Mouse (Mus musculus) layer of hippocampus, postnatal 14 days (tissue): ENCODE data around the gene Igsf11. TPM values are rescaled to one million over a fixed set of nuclear protein-coding genes. Genes with fewer than 3 reads are reported as not detected.
A peak's percentile ranks its signal among the peaks of the same experiment; 100 is the strongest.

ENCODE experiments used
- DNase-seq, 2 experiments: peaks; one replicate each; pipeline ENCODE4 v3.0.0; 2021 to 2022; ENCODE audit warnings: low spot score in 2 of 2, mixed read lengths in 1 of 2
- total RNA-seq, 2 experiments: library from RNA; stranded (reverse); gene quantifications; 2 replicates each; pipeline ENCODE4 v1.2.3; 2021

Igsf11 gene
- total RNA-seq, 2 experiments from 2014 or later: 37.0 to 37.1 TPM

DNA sequence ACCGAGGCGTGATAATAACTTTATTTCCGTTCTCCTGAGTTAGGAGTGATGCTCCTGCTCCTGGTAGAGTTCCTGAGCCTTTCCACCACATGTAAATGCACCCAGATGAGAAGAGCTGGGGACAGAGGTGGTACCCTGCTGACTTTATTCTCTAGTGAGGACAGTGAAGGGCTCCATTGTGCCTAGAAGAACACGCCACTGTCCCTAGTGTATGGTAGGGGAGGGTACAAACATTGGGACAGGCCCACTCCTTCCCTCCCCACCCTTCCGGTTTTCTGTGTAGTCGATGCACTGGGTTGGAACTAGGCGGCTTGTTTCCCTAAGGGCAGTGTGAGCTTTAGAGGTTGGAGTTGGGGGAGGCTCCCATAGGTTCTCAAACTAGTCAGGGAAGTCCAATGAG, 36.3 kb downstream of the Igsf11 start:
- DNase-seq: no peak

GRCm38 (mm10) chr16:38931519-38931918, 39.0 kb downstream of the Igsf11 start:
- DNase-seq: no peak

DNA sequence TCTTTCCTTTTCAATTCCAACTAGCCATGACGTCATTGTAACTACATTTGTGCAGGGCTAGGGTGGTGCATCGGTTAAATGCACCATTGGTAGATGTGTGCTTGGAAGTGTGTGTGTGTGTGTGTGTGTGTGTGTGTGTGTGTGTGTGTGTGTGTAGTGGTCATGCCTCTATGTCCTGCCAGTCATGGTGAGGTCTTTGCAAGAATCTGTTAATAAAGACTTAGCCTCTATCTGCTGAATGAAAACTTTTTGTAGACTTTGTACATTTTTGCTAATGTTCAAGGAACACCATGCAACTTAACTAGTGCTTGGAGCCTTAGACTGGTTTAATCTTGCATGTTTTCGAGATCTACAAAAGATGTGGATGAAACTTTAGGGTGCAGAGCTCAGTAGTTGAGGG, 48.3 kb downstream of the Igsf11 start:
- DNase-seq: no peak

DNA sequence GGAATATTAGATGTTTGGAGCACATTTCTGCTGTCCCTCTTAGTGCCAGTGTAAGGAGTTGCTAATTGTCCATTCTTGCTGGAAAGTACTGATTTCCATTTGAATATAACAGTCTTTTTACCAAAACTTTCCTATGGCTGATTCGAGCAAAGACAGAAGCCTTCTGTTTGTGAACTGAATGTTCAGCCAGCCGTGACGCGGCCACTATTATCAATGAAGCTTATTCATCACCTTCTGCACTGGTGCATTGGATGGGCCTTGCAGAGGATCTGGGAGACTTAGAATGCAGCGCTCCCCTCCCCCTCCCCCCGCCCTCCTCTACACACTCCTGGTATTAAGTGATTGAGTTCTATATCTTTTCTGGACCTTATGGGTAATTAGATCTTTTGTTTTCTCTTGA, 48.8 kb downstream of the Igsf11 start:
- DNase-seq: peak in 1 of 2 experiments; percentile 89

DNA sequence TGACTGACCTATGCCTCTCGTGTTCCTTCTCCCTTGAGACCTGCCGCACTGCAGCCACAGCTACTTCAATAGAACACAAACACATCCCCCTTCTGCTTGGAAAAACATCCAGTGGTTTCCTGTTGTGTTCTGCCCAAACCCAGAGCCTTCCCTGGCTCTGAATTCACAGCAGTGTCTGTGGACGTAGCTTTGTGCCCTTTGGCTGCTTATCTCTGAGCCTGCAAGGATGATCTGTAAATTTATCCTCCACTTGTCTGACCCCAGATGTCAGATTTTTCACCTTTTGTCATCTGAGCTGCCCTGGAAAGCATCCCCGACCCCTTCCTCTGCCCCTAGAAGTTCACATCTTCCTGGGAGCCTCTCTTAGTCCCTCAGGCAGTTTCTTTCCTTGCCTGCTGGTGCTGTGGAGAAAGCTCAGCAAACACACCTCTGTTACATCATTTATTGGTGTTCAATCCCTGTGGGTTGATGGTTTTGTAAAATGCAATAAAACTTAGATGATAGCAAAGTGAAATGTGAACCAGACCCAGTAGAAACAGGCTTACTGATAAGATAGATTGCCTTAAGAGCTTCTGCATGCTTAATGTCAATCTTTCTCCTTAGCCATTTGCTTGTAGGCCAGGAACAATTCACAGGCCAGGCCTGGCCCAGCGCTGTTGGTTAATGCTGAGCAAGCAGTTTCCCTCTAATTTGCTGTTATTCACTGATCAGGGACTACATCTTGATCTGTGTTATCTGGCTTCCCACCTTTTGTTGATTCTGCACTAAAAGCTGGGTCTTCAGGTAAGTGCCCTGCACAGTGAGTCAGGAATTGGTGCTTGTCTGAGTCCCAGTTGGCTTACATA, 51.5 kb downstream of the Igsf11 start:
- DNase-seq: no peak

DNA sequence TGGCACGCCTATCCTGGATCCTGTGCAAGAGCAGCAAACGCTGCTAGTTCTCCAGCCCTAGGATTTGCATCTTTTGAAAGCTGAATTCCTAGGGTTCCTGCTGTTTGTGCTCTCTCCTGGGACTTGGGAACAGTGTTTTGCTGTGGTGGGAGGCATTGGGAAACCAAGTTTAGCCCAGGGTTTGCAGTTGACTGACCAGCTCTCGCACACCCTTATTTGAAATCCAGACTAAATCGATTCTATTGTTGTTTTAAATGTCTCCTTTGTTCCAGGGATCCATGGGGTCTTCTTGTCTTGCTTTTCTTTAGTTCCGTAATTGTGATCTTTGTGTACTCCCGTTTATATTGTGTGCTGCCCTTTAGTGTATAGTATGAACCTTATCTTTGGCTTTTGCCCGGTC, 52.6 kb downstream of the Igsf11 start:
- no peak for DNase-seq

DNA sequence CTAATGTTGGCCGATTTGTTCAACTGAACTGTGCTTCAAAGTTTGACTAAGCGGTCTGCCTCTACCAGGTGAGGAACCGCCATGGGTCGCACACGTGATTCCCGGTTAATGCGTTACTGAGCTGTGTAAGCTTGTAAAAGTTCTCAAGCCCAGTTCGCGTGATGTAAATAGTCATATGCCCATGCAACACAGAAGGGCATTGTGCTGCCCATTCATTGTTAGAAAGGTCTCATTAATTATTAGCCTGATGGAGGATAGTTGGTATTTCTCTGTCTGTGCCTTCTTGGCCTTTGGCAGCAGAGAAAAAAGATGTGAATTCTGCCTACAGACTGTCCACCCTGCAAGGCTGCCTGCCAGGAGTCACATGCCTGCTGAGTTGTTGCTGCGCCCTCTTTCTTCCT, 53.1 kb downstream of the Igsf11 start:
- no peak for DNase-seq

DNA sequence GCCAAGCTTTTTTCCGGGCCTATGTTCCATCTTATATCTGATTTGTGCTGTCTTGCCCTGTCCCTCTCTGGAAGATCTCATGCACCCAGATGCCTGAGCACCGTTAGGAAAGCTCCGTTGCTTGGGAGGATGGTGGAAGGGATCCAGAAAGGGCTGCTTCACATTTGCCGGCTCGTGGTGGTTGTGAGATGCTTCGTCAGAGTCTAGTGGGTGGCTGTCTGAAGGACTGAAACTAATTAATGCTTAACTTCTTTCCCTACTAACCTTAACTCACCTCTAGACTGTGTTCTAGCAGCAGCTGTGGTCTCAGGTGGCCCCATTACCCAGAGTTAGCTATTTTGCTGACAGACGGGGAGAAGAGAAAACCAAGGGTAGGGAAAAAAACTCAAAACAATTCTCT, 54.0 kb downstream of the Igsf11 start:
- DNase-seq: no peak

DNA sequence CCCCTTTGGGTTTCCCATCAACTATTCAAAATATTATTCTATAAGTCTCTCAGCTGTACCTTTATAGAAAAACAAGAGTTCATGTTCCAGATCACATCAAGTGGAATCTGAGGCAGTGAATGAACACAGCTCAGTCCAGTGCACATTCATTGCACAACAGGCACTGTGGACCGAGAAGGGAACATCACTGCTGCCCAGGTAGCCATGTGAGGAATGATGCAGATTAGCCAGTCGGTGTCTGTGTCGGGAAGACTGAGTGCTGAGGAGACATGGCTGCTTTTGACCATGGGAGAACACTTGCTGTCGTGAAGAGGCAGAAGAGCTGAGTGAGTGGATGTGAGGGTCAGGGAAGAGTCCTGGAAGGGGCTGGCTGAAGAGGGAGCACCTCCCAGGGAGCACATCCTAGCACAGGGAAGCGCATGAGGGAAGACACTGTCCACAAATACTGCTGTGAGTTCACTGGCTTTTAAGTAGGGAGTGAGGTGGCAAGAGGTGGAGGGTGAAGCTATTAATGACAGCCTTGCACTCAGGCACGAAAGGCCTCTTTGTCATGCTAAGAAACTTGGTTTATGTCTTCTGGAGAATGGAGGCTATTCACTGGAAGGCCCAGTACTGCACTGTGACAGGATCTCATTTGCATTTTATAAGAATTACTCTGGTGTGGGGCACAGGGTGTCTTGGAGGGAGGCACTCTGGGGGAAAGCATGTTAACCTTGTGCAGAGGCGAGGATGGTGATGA, 54.8 kb downstream of the Igsf11 start:
- no peak for DNase-seq

DNA sequence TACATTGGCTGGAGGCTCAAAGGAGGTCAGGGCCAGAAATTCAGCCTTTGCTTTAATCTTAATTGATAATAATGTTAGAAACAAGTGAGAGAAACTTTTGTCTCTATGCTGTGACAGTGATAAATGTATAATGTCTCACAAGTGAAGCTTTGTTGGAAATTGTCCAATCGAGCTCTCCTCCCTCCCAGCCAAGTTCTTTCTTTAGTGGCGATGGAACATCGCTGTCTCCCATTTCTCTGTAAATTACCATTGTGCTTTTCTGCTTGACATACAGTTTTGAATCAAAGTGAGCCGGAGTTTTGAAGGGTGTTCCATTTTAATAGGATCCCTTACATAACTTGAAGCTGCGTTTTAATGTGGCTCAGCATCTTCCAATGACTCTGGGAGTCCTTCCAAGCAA, 56.0 kb downstream of the Igsf11 start:
- DNase-seq: no peak

GRCm38 (mm10) chr16:38952881-38953280, 60.4 kb downstream of the Igsf11 start:
- no peak for DNase-seq

DNA sequence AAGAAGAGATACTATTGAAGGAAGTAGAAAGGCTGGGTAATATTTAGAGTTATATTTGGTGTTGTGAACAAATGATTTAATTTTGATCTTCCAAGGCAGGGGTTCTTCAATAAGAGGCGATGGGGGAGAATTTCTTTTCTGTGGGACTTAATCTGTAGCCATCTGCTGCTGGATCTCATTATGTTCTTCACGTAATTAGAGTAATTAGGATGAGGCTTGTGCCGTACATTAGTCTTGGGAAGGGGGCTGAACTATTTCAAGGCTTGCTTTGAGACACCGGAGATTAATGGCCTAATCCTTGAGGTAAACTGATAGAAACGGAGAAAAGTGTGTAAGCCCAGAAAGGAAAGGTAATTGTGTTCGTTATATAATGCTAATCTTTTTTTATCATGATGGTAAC, 61.4 kb downstream of the Igsf11 start:
- DNase-seq: no peak

- DNase-seq: no peak
These were observed 62.2 kb downstream of the Igsf11 start for GRCm38 (mm10) chr16:38954501-38955288.

- peak in 1 of 2 experiments; percentile 66 for DNase-seq
These were observed 62.8 kb downstream of the Igsf11 start for GRCm38 (mm10) chr16:38955296-38955695.

DNA sequence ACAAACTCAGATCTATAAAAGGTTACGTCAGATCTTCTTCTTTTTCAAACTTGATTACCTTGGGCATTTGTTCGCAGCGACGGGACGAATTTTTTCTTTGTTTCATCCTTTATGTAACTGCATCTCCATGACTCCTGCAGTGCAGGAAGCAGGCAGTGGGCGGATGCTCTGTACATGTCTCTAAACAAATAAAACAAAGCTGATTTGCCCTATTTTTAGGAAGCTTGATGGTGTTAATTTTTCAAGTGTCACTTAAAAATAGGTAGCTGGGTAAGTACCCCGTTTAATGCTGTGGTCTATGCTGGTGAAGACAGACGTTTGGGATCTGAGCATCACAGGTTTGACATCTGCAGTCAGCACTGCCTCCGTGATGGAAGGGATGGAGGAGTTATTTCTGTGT, 66.3 kb downstream of the Igsf11 start:
- DNase-seq: no peak

DNA sequence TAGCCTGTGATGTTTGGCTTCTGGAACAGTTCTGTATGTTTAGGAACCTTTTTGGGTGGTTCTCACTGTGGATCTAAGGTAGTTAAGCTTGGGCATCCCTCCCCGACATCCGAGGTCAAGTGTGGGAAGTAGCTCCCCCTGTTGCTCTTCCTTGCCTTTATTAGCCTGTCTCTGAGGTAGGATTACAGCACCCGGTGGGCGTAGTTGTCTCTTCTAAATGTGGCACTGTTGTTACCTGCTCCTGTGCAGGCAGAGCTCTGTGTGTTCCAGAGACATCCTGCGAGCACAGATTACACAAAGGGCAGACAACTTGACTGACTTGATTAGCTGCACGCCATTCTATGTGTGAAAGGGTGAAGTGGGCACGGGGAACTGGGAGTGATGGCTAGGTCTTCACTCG, 68.1 kb downstream of the Igsf11 start:
- DNase-seq: no peak

GRCm38 (mm10) chr16:38961865-38962264, 69.4 kb downstream of the Igsf11 start:
- no peak for DNase-seq

- DNase-seq: peak; percentile 63 to 69
These were observed 70.2 kb downstream of the Igsf11 start for GRCm38 (mm10) chr16:38962695-38963094.

DNA sequence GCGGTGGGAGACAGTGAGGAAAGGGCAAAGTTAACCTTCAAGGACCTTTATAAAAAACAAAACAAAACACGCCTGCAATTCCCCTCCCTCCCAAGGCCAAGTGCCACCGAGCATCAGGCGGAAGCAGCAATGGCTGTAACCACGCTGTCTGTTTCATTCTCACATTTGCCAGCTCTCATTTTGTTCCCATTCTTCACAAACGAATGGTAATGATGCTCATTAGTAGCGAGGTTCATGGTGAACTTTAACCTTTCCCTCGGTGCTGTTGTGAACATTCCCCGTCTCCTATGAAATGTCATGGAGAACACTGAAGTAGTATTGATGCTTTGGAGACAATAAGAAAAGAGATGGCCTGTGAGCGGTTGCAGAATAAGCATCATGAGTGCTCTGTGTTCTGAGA, 74.6 kb downstream of the Igsf11 start:
- no peak for DNase-seq

DNA sequence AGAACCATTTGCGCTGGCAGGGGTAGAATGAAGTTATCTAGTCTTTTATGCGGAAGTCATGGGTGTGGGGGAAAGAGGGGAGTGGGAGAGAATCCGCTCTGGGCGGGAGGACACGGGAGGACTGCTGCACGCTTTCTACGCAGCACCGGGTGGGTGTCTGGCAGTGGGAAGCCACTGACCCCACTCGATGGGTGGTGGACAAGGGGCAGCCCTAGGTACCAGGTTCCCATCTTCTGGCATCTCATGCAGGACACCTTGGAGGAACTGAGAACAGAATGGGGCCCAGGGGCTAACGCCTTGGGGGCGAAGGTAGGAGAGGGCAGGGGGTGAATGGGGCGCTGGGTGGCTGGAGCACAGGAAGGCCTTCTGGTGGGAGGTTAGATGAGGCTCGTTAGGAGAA, 83.7 kb downstream of the Igsf11 start:
- no peak for DNase-seq

DNA sequence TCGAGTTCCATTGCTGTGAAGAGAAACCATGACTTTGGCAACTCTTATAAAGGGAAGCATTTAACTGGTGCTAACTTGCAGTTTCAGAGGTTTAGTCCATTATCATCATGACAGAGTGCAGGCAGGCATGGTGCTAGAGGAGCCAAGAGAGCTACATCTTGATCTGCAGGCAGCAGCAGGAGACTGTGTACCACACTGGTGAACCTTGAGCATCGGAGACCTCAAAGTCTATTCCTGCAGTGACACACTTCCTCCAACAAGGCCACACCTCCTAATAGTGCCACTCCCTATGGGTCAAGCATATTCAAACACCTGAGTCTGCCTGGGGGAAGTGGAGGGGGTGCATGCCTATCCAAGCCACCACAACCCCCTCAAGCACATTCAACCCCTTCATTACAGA, 86.1 kb downstream of the Igsf11 start:
- DNase-seq: no peak

- DNase-seq: no peak
These were observed 88.1 kb downstream of the Igsf11 start for GRCm38 (mm10) chr16:38980546-38980945.
